Mouse (Mus musculus) limb, embryonic 14.5 days (tissue): ENCODE measurements around the gene Siglec1. TPM values are rescaled to one million over a fixed set of nuclear protein-coding genes. Genes with fewer than 3 reads are reported as not detected.

Experiments
- ATAC-seq: fragments of 200-750 bp; cut with Nextera tagmentation; 2 replicates; pipeline ENCODE4 v1.8.0; 2017; ENCODE audit warnings: low read depth, moderate number of reproducible peaks, moderate TSS enrichment; ENCODE audit not compliant: low FRiP score
- DNase-seq: peaks from one replicate; pipeline ENCODE4 v3.0.0-alpha.2; 2015; ENCODE audit warnings: low spot score
- H3K27ac ChIP-seq: fragments of 300-500 bp; sonication (generic); replicated peaks from 2 replicates; pipeline ENCODE4 v1.5.1; 2014; ENCODE audit warnings: low read depth, mild to moderate bottlenecking, low read length, moderate library complexity, mixed read lengths
- H3K27me3 ChIP-seq: fragments of 300-500 bp; sonication (generic); 2 replicates; pipeline ENCODE4 v1.6.1; 2014; ENCODE audit warnings: low read length, mixed read lengths; ENCODE audit not compliant: control insufficient read depth, insufficient read depth
- H3K36me3 ChIP-seq: fragments of 300-500 bp; sonication (generic); 2 replicates; pipeline ENCODE4 v1.6.1; 2014; ENCODE audit warnings: mild to moderate bottlenecking, low read length, moderate library complexity, mixed read lengths; ENCODE audit not compliant: control insufficient read depth, insufficient read depth
- H3K4me1 ChIP-seq: fragments of 300-500 bp; sonication (generic); 2 replicates; pipeline ENCODE4 v1.6.1; 2014; ENCODE audit warnings: antibody characterized with exemption, low read length, mixed read lengths; ENCODE audit not compliant: control insufficient read depth, insufficient read depth
- H3K4me2 ChIP-seq: fragments of 300-500 bp; sonication (generic); replicated peaks from 2 replicates; pipeline ENCODE4 v1.6.1; 2014; ENCODE audit warnings: low read depth, mild to moderate bottlenecking, low read length, moderate library complexity; ENCODE audit not compliant: severe bottlenecking
- H3K4me3 ChIP-seq: fragments of 300-500 bp; sonication (generic); replicated peaks from 2 replicates; pipeline ENCODE4 v1.5.1; 2014; ENCODE audit warnings: low read length
- H3K9ac ChIP-seq: fragments of 300-500 bp; sonication (generic); 2 replicates; pipeline ENCODE4 v1.6.1; 2014; ENCODE audit warnings: mild to moderate bottlenecking, low read depth, low read length, moderate library complexity; ENCODE audit not compliant: severe bottlenecking
- H3K9me3 ChIP-seq: fragments of 300-500 bp; sonication (generic); 2 replicates; pipeline ENCODE4 v1.6.1; 2016; ENCODE audit warnings: low read length; ENCODE audit not compliant: control insufficient read depth
- POLR2A ChIP-seq: fragments of 200-500 bp; IDR thresholded peaks from 2 replicates; pipeline ENCODE4 v1.8.0; 2012; ENCODE audit warnings: inconsistent platforms, mild to moderate bottlenecking, moderate library complexity, borderline replicate concordance; ENCODE audit not compliant: insufficient read depth, insufficient read length; ENCODE audit errors: extremely low read depth
- WGBS: fragments of 180-500 bp; shearing (Covaris S2); extraction: QIAGEN DNeasy Blood & Tissue Kit; methylation state at CpG from one replicate; pipeline ENCODE4 v1.1.7; 2014; 5-methylcytosine and 5-hydroxymethylcytosine counted together
- polyA plus RNA-seq, 2 experiments: library from polyadenylated mRNA; depleted of rRNA in 1 of 2; stranded (reverse) in 1 of 2; unstranded in 1 of 2; fragments of >200 nt; fragmentation: Nextera tagmentation in 1 of 2; extraction: Ambion mirVana in 1 of 2; gene quantifications; 2 replicates each; pipeline versions ENCODE4 v1.2.1 to v1.2.3; 2012 to 2014

Gene Siglec1
- polyA plus RNA-seq, 2 experiments, result 0.51 to 0.87 TPM

- H3K4me1 ChIP-seq, result peaks cover 12% of the 10 kb centered on the region
- no peak overlapping the region for H3K9ac ChIP-seq
- no peak overlapping the region for H3K4me3 ChIP-seq
- peaks cover 45% of the 10 kb centered on the region for H3K36me3 ChIP-seq
- no peak for ATAC-seq
- H3K4me2 ChIP-seq, result no peak overlapping the region
- no peak for DNase-seq
- no peaks in the 10 kb centered on the region for H3K9me3 ChIP-seq
- H3K27ac ChIP-seq, result no peak overlapping the region
- no peak for TF ChIP-seq POLR2A
- no peaks in the 10 kb centered on the region for H3K27me3 ChIP-seq
- 79% methylated on average over 10 of the region's 10 CpGs for WGBS
These were observed 45.7 kb upstream of the Siglec1 start for GRCm38 (mm10) chr2:131132111-131132888.

- H3K27me3 ChIP-seq, result no peaks in the 10 kb centered on the region
- WGBS, result 73% methylated on average over 2 of the region's 2 CpGs
- H3K9me3 ChIP-seq, result no peaks in the 10 kb centered on the region
- no peak for TF ChIP-seq POLR2A
- DNase-seq (no peak), ATAC-seq (no peak)
- H3K4me2 ChIP-seq, result no peak overlapping the region
- peaks cover 23% of the 10 kb centered on the region for H3K4me1 ChIP-seq
- no peak overlapping the region for H3K9ac ChIP-seq
- no peak overlapping the region for H3K27ac ChIP-seq
- no peak overlapping the region for H3K4me3 ChIP-seq
- peaks cover 31% of the 10 kb centered on the region for H3K36me3 ChIP-seq
These were observed 44.3 kb upstream of the Siglec1 start for GRCm38 (mm10) chr2:131130849-131131248.

DNA sequence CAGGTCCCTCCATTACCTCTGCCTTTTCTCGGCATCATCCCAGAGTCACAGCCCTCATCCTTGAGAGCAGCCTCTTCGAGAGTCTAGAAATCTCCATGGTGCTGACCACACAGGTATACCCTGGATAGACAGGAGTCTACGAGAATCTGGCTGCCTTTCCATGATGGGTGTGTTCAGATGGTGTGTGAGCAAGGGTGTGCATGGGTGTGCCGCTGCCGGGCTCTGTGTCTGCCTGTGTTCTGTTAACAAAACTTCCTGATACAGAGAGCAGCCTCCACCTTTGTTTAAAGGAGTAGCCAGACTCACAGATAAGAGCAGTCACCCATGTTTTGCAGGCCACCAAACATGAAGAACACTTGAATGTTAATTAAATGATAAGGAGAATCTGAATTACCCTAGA, 43.3 kb upstream of the Siglec1 start:
- DNase-seq, result no peak

DNA sequence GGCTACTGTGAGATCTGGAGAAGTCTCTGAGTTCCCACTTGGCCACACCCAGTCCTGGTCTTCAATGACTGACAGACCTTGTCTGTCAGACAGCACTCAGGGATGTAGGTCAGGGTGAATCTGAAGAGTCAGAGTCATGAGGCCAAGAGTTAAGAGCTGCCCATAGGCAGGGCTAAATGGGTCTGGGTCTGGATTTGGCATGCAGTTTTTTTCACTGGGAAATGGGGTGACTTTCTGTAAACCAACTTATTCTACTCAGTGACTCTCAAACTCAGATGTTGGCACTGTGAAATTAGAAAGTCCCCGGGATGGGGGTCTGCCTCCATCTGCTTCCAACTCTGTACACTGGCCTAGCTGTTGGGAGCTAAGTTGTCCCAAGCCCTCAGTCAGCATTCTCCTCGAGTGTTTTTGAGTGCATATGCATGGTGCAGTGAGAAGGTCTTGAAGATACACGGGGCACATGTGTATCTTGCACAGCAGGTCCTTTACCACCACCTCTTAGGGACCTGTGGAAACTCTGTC, 42.1 kb upstream of the Siglec1 start:
- WGBS, result 75% methylated on average over 3 of the region's 3 CpGs
- no peak for ATAC-seq
- Histone ChIP-seq H3K36me3 (peaks cover 11% of the 10 kb centered on the region), H3K27ac (no peak overlapping the region), H3K4me2 (peak overlapping the region; percentile 77), H3K4me3 (peak overlapping the region; percentile 77), H3K27me3 (no peaks in the 10 kb centered on the region), H3K9me3 (no peaks in the 10 kb centered on the region), H3K4me1 (peaks cover 23% of the 10 kb centered on the region), H3K9ac (no peak overlapping the region)
- no peak for TF ChIP-seq POLR2A
- DNase-seq, result no peak

More for the DNA sequence above, 43.3 kb upstream of the Siglec1 start:
- H3K4me1 ChIP-seq, result peaks cover 23% of the 10 kb centered on the region
- no peak overlapping the region for H3K9ac ChIP-seq
- no peak overlapping the region for H3K27ac ChIP-seq
- WGBS, result 81% methylated on average over 5 of the region's 5 CpGs
- peaks cover 21% of the 10 kb centered on the region for H3K36me3 ChIP-seq
- ATAC-seq, result no peak
- H3K27me3 ChIP-seq, result no peaks in the 10 kb centered on the region
- H3K4me2 ChIP-seq, result no peak overlapping the region
- TF ChIP-seq POLR2A, result no peak
- no peak overlapping the region for H3K4me3 ChIP-seq
- no peaks in the 10 kb centered on the region for H3K9me3 ChIP-seq

- H3K27ac ChIP-seq, result no peak overlapping the region
- ATAC-seq, result no peak
- WGBS, result 70% methylated on average over 5 of the region's 5 CpGs
- H3K27me3 ChIP-seq, result no peaks in the 10 kb centered on the region
- no peak for DNase-seq
- peaks cover 23% of the 10 kb centered on the region for H3K4me1 ChIP-seq
- peak overlapping the region; percentile 77 for H3K4me2 ChIP-seq
- peak overlapping the region; percentile 94 for H3K9ac ChIP-seq
- no peak for TF ChIP-seq POLR2A
- peaks cover 11% of the 10 kb centered on the region for H3K36me3 ChIP-seq
- H3K9me3 ChIP-seq, result no peaks in the 10 kb centered on the region
- peak overlapping the region; percentile 77 for H3K4me3 ChIP-seq
These were observed 41.6 kb upstream of the Siglec1 start for GRCm38 (mm10) chr2:131128211-131128610.
